Mouse (Mus musculus) lung, postnatal 0 days (tissue): ENCODE data around the gene Exosc3.

Experiments
- CTCF ChIP-seq: IDR thresholded peaks from 2 replicates; pipeline ENCODE4 v1.5.1; 2016; ENCODE audit warnings: antibody characterized with exemption, mild to moderate bottlenecking
- EP300 ChIP-seq: IDR thresholded peaks from 2 replicates; pipeline ENCODE4 v1.6.1; 2016; ENCODE audit warnings: antibody characterized with exemption, mild to moderate bottlenecking, control low read depth

DNA sequence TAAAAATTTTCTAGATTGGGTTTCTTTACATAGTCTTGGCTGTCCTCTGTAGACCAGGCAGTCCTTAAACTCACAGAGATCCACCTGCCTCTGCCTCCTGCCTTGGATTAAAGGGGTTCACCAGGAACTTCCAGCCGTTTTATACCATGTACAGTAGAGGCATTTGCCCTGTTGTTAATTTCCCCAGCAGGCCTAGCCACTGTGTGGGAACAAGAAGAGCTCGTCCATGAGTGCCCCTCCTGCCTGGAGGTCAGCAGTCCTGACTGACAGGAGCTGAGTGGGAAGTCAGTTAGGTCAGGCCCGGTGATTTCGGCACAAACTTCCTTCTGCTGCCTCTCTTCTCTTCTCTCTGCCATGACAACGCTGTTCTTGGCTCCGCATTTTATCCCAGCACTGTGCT lies 33.9 kb downstream of the Exosc3 start:
- no peak for TF ChIP-seq CTCF
- TF ChIP-seq EP300: no peak
